Mouse (Mus musculus) heart, adult 2 months (tissue): ENCODE results near the gene Gm20388.

ENCODE experiments used
- CTCF ChIP-seq: fragments of 200-600 bp; IDR thresholded peaks from 2 replicates; pipeline ENCODE4 v1.8.1; 2022; ENCODE audit warnings: antibody characterized with exemption, mild to moderate bottlenecking, moderate library complexity
- EP300 ChIP-seq: fragments of 200-500 bp; IDR thresholded peaks from 2 replicates; pipeline ENCODE4 v1.6.1; 2011; ENCODE audit warnings: low read depth, low read length, control low read depth; ENCODE audit not compliant: insufficient read depth
- POLR2A ChIP-seq: fragments of 200-500 bp; IDR thresholded peaks from 2 replicates; pipeline ENCODE4 v1.6.1; 2011; ENCODE audit warnings: mild to moderate bottlenecking, low read depth, low read length, control low read depth; ENCODE audit not compliant: insufficient read depth

GRCm38 (mm10) chr8:123877865-123878264, 3967.2 kb downstream of the Gm20388 start:
- TF ChIP-seq CTCF (no peak), POLR2A (no peak), EP300 (no peak)
